Mouse (Mus musculus) cortical plate, adult 2 months (tissue): Measurements from ENCODE around the gene Igfbp1. TPM values are rescaled to one million over a fixed set of nuclear protein-coding genes. Genes with fewer than 3 reads are reported as not detected.
A peak's percentile ranks its signal among the peaks of the same experiment; 100 is the strongest.
"Not testable (repeated sequence)": the region's sequence is repeated elsewhere in the genome, so short reads cannot be mapped to it uniquely, and the experiment has no call there.

Experiments used
- H3K27ac ChIP-seq: fragments of 200-500 bp; 2 replicates; pipeline ENCODE4 v1.5.1; 2012; ENCODE audit warnings: low read length, control low read depth, inconsistent platforms; ENCODE audit not compliant: insufficient read depth
- H3K4me1 ChIP-seq: fragments of 200-500 bp; 2 replicates; pipeline ENCODE4 v1.6.1; 2011; ENCODE audit warnings: low read length; ENCODE audit not compliant: control insufficient read depth, insufficient read depth
- H3K4me3 ChIP-seq: fragments of 200-500 bp; 2 replicates; pipeline ENCODE4 v1.5.1; 2011; ENCODE audit warnings: mild to moderate bottlenecking, low read length, control low read depth; ENCODE audit not compliant: insufficient read depth
- CTCF ChIP-seq: fragments of 200-500 bp; IDR thresholded peaks from 2 replicates; pipeline ENCODE4 v1.5.1; 2011; ENCODE audit warnings: mild to moderate bottlenecking, control low read depth, low read length; ENCODE audit not compliant: insufficient read depth; ENCODE audit errors: extremely low read depth
- POLR2A ChIP-seq: fragments of 200-500 bp; IDR thresholded peaks from 2 replicates; pipeline ENCODE4 v1.6.1; 2011; ENCODE audit warnings: mild to moderate bottlenecking, low read length, control low read depth; ENCODE audit not compliant: insufficient read depth; ENCODE audit errors: extremely low read depth
- polyA plus RNA-seq: library from polyadenylated mRNA; depleted of rRNA; stranded (reverse); fragments of >200 nt; gene quantifications from 2 replicates; pipeline ENCODE4 v1.2.3, GENCODE M21; 2012

Igfbp1 gene
- polyA plus RNA-seq, 1 experiment, result 0.17 TPM

- H3K4me1 ChIP-seq, result no peaks in the 10 kb centered on the region; the same call in 1 of the 2 replicates
- TF ChIP-seq CTCF, result peak; percentile 95
- no peak for TF ChIP-seq POLR2A
- no peak overlapping the region for H3K4me3 ChIP-seq
- no peak overlapping the region for H3K27ac ChIP-seq
Measured at GRCm38 (mm10) chr11:7210343-7210742, 12.8 kb downstream of the Igfbp1 start.

- H3K4me1 ChIP-seq, result no peaks in the 10 kb centered on the region; the same call in 1 of the 2 replicates
- TF ChIP-seq POLR2A, result no peak
- TF ChIP-seq CTCF, result no peak
- no peak overlapping the region for H3K27ac ChIP-seq
- no peak overlapping the region for H3K4me3 ChIP-seq
Measured at GRCm38 (mm10) chr11:7211211-7211610, 13.6 kb downstream of the Igfbp1 start.

- peak overlapping the region; percentile 50 for H3K4me3 ChIP-seq
- H3K27ac ChIP-seq, result no peak overlapping the region
- TF ChIP-seq POLR2A (no peak), CTCF (no peak)
- no peaks in the 10 kb centered on the region; the same call in 1 of the 2 replicates for H3K4me1 ChIP-seq
Measured at GRCm38 (mm10) chr11:7212126-7212798, 14.7 kb downstream of the Igfbp1 start.

- peak overlapping the region; percentile 50 for H3K4me3 ChIP-seq
- no peak overlapping the region for H3K27ac ChIP-seq
- no peak for TF ChIP-seq POLR2A
- TF ChIP-seq CTCF, result no peak
- H3K4me1 ChIP-seq, result no peaks in the 10 kb centered on the region; the same call in 1 of the 2 replicates
Measured at GRCm38 (mm10) chr11:7213161-7213500, 15.5 kb downstream of the Igfbp1 start.

- H3K27ac ChIP-seq, result peak within 1 kb of the TSS; percentile 93
- H3K4me1 ChIP-seq, result no peaks in the 10 kb centered on the region; the same call in 1 of the 2 replicates
- TF ChIP-seq CTCF, result no peak
- TF ChIP-seq POLR2A, result peak; percentile 22; the same call in 1 of the 2 replicates
- peak within 1 kb of the TSS; percentile 50 for H3K4me3 ChIP-seq
Measured at GRCm38 (mm10) chr11:7213501-7214341, 16.1 kb downstream of the Igfbp1 start, which contains the start of gene Igfbp3. Igfbp3 (minus strand) TSS chr11:7213923.

GRCm38 (mm10) chr11:7214342-7214660, 16.7 kb downstream of the Igfbp1 start:
- TF ChIP-seq POLR2A (no peak), CTCF (no peak)
- Histone ChIP-seq H3K4me1 (no peaks in the 10 kb centered on the region; the same call in 1 of the 2 replicates), H3K4me3 (peak overlapping the region; percentile 50), H3K27ac (no peak overlapping the region)

GRCm38 (mm10) chr11:7214761-7215160, 17.2 kb downstream of the Igfbp1 start:
- Histone ChIP-seq H3K4me3 (peak overlapping the region; percentile 50; the same call in 1 of the 2 replicates), H3K27ac (no peak overlapping the region), H3K4me1 (no peaks in the 10 kb centered on the region; the same call in 1 of the 2 replicates)
- TF ChIP-seq POLR2A (no peak), CTCF (peak; percentile 81)

GRCm38 (mm10) chr11:7215703-7216102, 18.1 kb downstream of the Igfbp1 start:
- Histone ChIP-seq H3K27ac (no peak overlapping the region), H3K4me1 (no peaks in the 10 kb centered on the region; the same call in 1 of the 2 replicates), H3K4me3 (no peak overlapping the region)
- TF ChIP-seq CTCF (peak; percentile 61), POLR2A (no peak)

GRCm38 (mm10) chr11:7221826-7222225, 24.2 kb downstream of the Igfbp1 start:
- H3K27ac ChIP-seq, H3K4me1 ChIP-seq, H3K4me3 ChIP-seq: not testable (repeated sequence)

GRCm38 (mm10) chr11:7226200-7226599, 28.6 kb downstream of the Igfbp1 start:
- Histone ChIP-seq H3K4me1 (0 out of 2 replicates have a peak, but pooled peaks cover 2% of the 10 kb centered on the region), H3K4me3 (no peak overlapping the region), H3K27ac (no peak overlapping the region)
- no peak for TF ChIP-seq POLR2A
- TF ChIP-seq CTCF, result no peak
